Mouse (Mus musculus): ENCODE results near the gene Gm45337. TPM values are rescaled to one million over a fixed set of nuclear protein-coding genes. Genes with fewer than 3 reads are reported as not detected.
"Not testable (repeated sequence)": the region's sequence is repeated elsewhere in the genome, so short reads cannot be mapped to it uniquely, and the experiment has no call there.

The Gm45337 gene
- polyA plus RNA-seq, 1 experiment from 2014 or later, result not detected

DNA sequence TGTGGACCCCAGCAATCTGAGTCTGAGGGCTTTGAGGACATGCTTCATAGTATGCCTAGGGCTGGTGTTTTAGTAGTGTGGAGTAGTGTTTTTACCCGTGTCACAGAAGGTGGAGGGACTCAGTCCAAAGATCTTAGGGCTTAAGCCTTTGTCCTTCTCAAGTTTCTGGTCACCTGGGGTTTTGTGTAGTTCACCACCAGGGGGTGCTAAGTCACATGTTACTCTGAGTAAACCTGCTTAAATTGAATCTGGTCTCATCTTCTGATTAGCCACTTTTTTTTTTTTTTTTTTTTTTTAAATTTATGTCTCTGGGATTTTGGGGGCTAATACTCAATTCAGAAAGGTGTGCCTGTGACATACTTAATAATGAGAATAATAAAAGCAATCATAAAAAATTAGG, 1.6 kb upstream of the Gm45337 start:
- no peaks in the 10 kb centered on the region for H3K4me1 ChIP-seq
- no peaks in the 10 kb centered on the region for H3K36me3 ChIP-seq (replicated peaks)
- H3K4me3 ChIP-seq, result no peak overlapping the region
- peak; percentile 61 for DNase-seq (ENCODE audit: low spot score)
- H3K9me3 ChIP-seq, result no peaks in the 10 kb centered on the region
- 0% methylated on average over 1 of the region's 1 CpGs for WGBS
- no peak overlapping the region for H3K27ac ChIP-seq (replicated peaks)
- no peaks in the 10 kb centered on the region for H3K27me3 ChIP-seq (replicated peaks; ENCODE audit: low read depth, poor library complexity, severe bottlenecking)

DNA sequence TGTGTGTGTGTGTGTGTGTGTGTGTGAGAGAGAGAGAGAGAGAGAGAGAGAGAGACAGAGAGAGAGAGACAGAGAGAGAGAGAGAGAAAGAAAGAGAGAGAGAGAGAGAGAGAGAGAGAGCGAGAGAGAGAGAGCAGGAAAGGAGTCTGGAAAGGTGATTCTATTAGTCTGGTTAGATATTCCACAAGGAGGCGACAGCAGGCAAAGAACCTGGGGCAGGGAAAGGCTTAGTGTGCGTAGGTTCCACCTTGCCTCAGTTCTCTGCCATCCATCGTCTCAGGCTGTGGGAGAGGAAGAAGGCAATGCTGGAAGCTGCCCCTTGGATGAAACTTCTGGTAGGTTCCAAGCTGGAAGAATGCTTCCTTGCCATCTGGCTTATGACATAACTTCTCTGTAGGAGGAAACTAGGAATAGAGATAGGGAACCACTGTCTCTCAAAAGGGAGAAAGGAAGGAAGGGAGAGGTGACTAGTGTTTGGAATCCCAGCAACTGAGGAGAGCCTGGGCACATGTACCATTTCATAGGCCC, 1.1 kb upstream of the Gm45337 start:
- Histone ChIP-seq H3K27ac (replicated peaks) (no peak overlapping the region), H3K9me3 (no peaks in the 10 kb centered on the region), H3K4me1 (no peaks in the 10 kb centered on the region), H3K4me3 (no peak overlapping the region), H3K27me3 (replicated peaks; ENCODE audit: low read depth, poor library complexity, severe bottlenecking) (no peaks in the 10 kb centered on the region), H3K36me3 (replicated peaks) (no peaks in the 10 kb centered on the region)
- 47% methylated on average over 4 of the region's 4 CpGs for WGBS
- DNase-seq (ENCODE audit: low spot score), result no peak

DNA sequence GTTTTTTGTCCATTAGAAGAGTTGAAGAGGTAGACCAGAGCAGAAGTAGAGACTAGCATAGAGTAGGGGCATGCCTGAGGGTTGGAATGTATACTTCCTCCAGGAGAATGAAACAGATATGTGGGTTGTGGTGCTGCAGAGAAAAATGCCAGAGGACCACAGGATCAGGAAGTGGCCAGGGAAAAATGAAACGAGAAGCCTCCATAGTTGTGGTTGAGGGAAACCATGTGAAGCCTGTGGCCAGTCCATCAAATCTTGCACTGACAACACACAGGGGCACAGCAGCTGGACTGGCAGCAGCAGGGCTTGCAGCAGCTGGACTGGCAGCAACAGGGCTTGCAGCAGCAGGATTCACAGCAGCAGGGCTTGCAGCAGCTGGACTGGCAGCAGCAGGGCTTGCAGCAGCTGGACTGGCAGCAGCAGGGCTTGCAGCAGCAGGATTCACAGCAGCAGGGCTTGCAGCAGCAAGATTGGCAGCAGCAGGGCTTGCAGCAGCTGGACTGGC, 849 bp downstream of the Gm45337 start:
- WGBS, result 60% methylated on average over 1 of the region's 1 CpGs
- not testable (repeated sequence) for DNase-seq (ENCODE audit: low spot score); H3K9me3 ChIP-seq; H3K27me3 ChIP-seq (replicated peaks; ENCODE audit: low read depth, poor library complexity, severe bottlenecking); H3K4me3 ChIP-seq; H3K4me1 ChIP-seq; H3K36me3 ChIP-seq (replicated peaks); H3K27ac ChIP-seq (replicated peaks)

DNA sequence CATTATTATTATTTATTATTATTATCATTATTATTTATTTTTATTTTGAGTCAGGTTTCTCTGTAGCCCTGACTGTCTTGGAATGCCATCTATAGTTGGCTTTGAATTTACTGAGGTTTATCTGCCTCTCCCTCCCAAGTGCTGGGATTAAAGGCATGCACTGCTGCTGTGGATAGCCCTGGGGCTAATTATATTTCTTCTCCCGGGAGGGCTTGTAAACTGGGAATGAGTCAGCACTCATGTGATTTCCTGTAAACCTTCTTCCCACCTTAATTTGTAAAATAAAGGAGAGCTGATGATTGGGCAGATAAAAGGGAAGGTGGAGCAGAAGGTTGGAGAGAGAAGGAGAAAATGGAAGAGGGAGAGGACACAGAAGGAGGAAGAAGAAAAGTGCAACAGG, 3.7 kb downstream of the Gm45337 start:
- Histone ChIP-seq H3K36me3 (replicated peaks) (no peaks in the 10 kb centered on the region), H3K9me3 (no peaks in the 10 kb centered on the region), H3K27ac (replicated peaks) (no peak overlapping the region), H3K4me1 (no peaks in the 10 kb centered on the region), H3K4me3 (no peak overlapping the region), H3K27me3 (replicated peaks; ENCODE audit: low read depth, poor library complexity, severe bottlenecking) (no peaks in the 10 kb centered on the region)
- no peak for DNase-seq (ENCODE audit: low spot score)
- WGBS, result 30% methylated on average over 1 of the region's 1 CpGs

DNA sequence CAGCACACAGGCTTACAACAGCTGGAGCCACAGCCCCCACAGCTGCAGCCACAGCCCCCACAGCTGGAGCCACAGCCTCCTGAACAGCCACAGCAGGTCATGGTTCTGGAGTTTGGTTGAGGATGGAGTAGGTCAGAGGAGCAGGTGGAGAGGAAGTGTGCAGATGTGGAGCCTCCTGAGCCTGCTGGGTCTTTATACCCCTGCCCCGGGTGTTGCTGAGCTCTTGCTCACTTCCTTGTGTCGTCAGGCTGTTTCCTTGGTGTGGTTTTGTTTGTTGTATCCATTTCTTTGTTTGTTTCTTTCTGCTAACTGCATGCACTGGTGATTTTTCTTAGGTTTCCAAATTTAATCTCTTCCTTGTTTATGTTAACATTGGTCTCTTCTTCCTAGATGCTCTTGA, 8.5 kb downstream of the Gm45337 start, which contains the start of gene Gm39115:
Gene Gm39115 (minus strand): TSS at position 101 of the 400 bp plus-strand sequence.
- not testable (repeated sequence) for H3K9me3 ChIP-seq; DNase-seq (ENCODE audit: low spot score); H3K4me3 ChIP-seq; H3K27me3 ChIP-seq (replicated peaks; ENCODE audit: low read depth, poor library complexity, severe bottlenecking); H3K36me3 ChIP-seq (replicated peaks); H3K27ac ChIP-seq (replicated peaks); H3K4me1 ChIP-seq
- 54% methylated on average over 2 of the region's 2 CpGs for WGBS

DNA sequence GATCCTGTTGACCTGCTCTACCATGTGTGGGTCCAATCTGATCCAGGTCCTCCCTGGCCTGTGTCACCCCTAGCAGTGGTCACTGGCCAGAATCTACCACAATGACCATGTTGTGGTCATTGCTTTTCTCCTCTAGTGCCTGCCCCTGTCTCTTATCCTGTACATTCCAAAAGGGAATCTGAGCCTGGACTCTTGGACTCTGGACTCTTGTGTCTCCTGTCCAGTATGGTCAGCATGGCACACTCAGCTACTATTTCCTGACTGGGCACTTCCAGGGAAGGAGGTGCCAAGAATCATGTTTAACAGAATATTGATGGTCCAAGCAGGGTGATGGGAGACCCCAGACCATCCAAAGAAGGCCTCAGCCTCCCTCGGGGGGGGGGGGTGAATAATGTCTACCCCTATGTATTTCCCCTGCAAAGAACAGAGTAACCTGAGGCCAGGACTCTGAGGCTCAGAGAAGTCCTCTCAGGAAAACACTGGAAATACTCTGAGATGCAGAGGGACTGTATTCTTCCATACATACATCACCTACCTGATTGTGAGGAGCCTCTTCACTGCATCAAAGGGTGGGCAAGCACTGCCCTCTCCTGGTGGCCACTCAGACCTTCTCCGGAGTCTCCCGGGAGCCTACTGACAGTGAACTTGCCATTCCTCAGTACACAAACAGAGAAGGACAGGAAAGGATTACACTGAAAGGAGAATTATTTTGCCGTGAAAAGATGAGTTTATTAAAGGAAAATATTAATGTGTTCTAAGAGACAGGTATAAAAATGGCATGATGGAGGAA, 10.0 kb downstream of the Gm45337 start:
- no peak overlapping the region for H3K27ac ChIP-seq (replicated peaks)
- no peaks in the 10 kb centered on the region for H3K4me1 ChIP-seq
- H3K9me3 ChIP-seq, result no peaks in the 10 kb centered on the region
- DNase-seq (ENCODE audit: low spot score), result peak; percentile 19
- peaks cover 8% of the 10 kb centered on the region; the same call in 1 of the 2 replicates for H3K27me3 ChIP-seq (replicated peaks; ENCODE audit: low read depth, poor library complexity, severe bottlenecking)
- no peak overlapping the region for H3K4me3 ChIP-seq
- H3K36me3 ChIP-seq (replicated peaks), result no peaks in the 10 kb centered on the region
- 68% methylated on average over 4 of the region's 4 CpGs for WGBS

DNA sequence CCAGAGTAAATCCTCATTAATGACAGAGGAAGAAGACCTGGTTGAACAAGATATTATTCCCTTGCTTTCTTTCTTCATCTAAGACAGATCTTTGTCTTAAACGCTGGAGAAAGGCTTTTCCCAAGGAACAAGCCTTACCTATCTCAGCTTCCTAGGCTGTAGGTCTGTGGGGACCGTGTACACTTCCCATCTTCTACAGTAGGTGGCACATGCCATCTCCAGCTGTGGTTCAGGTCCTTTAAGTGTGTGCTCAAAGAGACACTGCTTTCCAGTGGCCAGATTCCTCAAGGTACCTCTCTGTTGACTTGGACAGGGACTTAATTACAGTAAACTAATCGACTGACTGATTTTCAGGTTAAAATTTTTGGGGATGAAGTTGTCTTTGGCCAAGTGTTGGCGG, 15.6 kb downstream of the Gm45337 start:
- Histone ChIP-seq H3K27me3 (replicated peaks; ENCODE audit: low read depth, poor library complexity, severe bottlenecking) (peaks cover 5% of the 10 kb centered on the region; the same call in 1 of the 2 replicates), H3K36me3 (replicated peaks) (no peaks in the 10 kb centered on the region), H3K4me3 (no peak overlapping the region), H3K9me3 (no peaks in the 10 kb centered on the region), H3K27ac (replicated peaks) (no peak overlapping the region), H3K4me1 (no peaks in the 10 kb centered on the region)
- DNase-seq (ENCODE audit: low spot score), result no peak
- WGBS, result 72% methylated on average over 4 of the region's 4 CpGs

DNA sequence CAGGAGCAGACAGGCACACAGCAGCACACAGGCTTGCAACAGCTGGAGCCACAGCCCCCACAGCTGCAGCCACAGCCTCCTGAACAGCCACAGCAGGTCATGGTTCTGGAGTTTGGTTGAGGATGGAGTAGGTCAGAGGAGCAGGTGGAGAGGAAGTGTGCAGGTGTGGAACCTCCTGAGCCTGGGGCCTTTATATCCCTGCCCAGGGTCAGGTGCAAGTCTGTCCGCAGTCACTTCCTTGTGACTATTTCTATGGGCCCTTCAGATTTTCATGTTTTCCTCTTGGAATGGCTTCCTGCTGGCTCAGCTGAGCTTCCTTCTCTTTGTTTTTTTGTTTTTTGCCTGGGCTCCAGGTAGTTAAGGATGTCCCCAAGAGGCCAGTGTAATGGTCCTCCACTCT, 23.8 kb downstream of the Gm45337 start, which contains the start of gene Gm45618:
Gene Gm45618 (minus strand): TSS at position 101 of the 400 bp plus-strand sequence.
- not testable (repeated sequence) for H3K27me3 ChIP-seq (replicated peaks; ENCODE audit: low read depth, poor library complexity, severe bottlenecking); H3K36me3 ChIP-seq (replicated peaks); H3K9me3 ChIP-seq; H3K4me1 ChIP-seq; DNase-seq (ENCODE audit: low spot score); H3K4me3 ChIP-seq; H3K27ac ChIP-seq (replicated peaks)
- 87% methylated on average over 1 of the region's 1 CpGs for WGBS

DNA sequence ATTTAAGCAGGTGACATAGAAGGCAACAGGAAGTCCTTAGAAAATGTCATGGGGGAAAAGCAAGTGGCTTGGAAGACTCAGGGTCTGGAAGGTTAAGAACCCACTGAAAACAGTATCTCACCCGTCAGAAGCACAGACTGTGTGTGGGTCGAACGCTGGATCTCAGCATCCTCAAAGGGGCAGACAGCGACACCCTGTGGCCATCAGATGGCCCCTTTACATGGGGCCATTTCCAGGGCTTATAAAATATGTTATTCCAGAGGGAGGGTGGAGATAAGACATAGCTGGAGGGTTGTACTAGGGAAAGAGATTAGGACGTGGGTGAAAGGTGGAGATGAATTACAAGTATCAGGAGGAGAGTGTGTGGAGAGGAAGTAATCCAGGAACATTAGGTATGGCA, 24.8 kb downstream of the Gm45337 start:
- WGBS, result 25% methylated on average over 5 of the region's 5 CpGs
- Histone ChIP-seq H3K9me3 (no peaks in the 10 kb centered on the region), H3K27ac (replicated peaks) (no peak overlapping the region), H3K36me3 (replicated peaks) (no peaks in the 10 kb centered on the region), H3K4me3 (no peak overlapping the region), H3K4me1 (no peaks in the 10 kb centered on the region), H3K27me3 (replicated peaks; ENCODE audit: low read depth, poor library complexity, severe bottlenecking) (0 out of 2 replicates have a peak, but pooled peaks cover 4% of the 10 kb centered on the region)
- peak; percentile 22 for DNase-seq (ENCODE audit: low spot score)

DNA sequence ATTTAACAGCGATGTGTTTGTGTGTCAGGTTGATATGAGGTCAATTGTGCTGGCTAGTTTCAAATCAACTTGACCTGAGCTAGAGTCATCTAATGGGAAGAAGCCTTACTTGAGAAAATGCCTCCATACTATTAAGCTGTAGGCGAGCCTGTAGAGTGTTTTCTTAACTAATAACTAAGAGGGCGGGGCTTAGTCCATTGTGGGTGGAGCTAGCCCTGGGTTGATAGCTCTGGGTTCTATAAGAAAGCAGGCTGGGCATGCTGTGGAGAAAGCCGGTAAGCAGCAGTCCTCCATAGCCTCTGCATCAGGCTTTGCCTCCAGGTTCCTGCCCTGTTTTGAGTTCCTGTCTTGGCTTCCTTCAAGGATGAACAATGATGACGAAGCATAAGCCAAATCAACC, 39.7 kb downstream of the Gm45337 start:
- Histone ChIP-seq H3K4me3 (no peak overlapping the region), H3K27me3 (replicated peaks; ENCODE audit: low read depth, poor library complexity, severe bottlenecking) (peaks cover 26% of the 10 kb centered on the region), H3K9me3 (no peaks in the 10 kb centered on the region), H3K36me3 (replicated peaks) (no peaks in the 10 kb centered on the region), H3K4me1 (peaks cover 14% of the 10 kb centered on the region), H3K27ac (replicated peaks) (no peak overlapping the region)
- no peak for DNase-seq (ENCODE audit: low spot score)
- 55% methylated on average over 5 of the region's 5 CpGs for WGBS

DNA sequence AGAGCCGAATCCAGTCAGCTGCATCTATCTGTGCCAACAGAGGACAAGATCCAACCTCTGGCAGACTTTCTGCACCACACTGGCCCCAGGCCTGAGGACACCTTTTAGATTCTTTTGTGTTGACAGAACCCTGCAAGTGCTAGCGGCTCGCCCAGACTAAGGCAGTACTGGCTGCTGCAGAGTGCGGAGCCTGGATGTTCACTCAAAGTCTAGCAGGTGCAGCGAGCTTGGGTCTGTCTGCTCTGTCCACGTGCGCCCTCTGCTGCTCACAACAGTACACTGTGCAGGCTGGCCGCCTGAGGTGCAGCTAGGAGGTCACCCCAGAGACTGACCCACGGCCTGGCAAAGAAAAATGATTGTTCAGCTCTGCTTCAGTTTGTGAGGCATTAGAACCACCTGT, 46.6 kb downstream of the Gm45337 start:
- 13% methylated on average over 9 of the region's 9 CpGs for WGBS
- peak; percentile 80 for DNase-seq (ENCODE audit: low spot score)
- H3K27me3 ChIP-seq (replicated peaks; ENCODE audit: low read depth, poor library complexity, severe bottlenecking), result peaks cover 74% of the 10 kb centered on the region
- H3K9me3 ChIP-seq, result no peaks in the 10 kb centered on the region
- no peak overlapping the region for H3K27ac ChIP-seq (replicated peaks)
- H3K4me3 ChIP-seq, result no peak overlapping the region
- no peaks in the 10 kb centered on the region for H3K36me3 ChIP-seq (replicated peaks)
- peaks cover 23% of the 10 kb centered on the region for H3K4me1 ChIP-seq

DNA sequence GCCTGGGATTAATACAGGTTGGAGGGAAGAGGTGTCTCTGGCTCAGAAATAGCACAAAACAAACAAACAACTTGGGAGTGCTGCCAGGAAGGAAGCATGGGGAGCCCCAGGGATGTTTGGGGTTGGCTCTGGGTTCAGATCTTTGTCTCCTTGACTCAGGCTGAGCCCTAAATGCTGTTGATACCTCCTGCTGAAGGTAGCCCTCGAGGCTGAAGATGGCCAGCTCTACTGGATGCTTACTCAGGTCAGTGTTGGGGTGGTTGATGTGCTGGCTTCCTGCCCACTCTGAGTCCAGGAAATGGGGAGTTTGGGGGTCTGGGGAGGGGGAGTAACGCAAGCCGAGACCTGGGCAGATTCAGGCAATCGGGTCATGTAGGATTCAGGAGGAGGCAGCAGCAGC, 47.7 kb downstream of the Gm45337 start:
- H3K36me3 ChIP-seq (replicated peaks), result no peaks in the 10 kb centered on the region
- DNase-seq (ENCODE audit: low spot score), result no peak
- 72% methylated on average over 4 of the region's 4 CpGs for WGBS
- peaks cover 27% of the 10 kb centered on the region for H3K4me1 ChIP-seq
- no peaks in the 10 kb centered on the region for H3K9me3 ChIP-seq
- peaks cover 84% of the 10 kb centered on the region for H3K27me3 ChIP-seq (replicated peaks; ENCODE audit: low read depth, poor library complexity, severe bottlenecking)
- no peak overlapping the region for H3K4me3 ChIP-seq
- no peak overlapping the region for H3K27ac ChIP-seq (replicated peaks)
